Mouse (Mus musculus): ENCODE data around the gene Acadvl.

The Acadvl gene

DNA sequence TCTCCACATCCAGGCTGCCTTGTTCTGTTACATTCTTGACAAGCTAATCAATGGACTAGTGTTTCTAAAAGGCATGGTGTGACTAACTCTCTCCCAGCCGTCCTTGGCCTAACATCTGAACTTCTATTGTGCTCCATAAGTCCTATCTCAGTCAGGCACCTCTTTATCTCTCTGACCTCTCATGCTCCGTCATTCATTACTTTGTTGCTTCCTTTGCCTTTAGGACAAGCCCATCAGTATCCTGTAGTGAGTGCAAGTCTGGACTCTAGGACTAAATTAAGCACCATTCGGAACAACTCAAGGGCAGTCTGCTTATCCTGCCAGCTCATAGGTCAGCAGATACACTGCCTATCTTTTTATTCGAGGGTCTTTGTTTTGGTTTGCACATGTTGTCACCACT is 38.9 kb downstream of the Acadvl start:
- no peak for DNase-seq

DNA sequence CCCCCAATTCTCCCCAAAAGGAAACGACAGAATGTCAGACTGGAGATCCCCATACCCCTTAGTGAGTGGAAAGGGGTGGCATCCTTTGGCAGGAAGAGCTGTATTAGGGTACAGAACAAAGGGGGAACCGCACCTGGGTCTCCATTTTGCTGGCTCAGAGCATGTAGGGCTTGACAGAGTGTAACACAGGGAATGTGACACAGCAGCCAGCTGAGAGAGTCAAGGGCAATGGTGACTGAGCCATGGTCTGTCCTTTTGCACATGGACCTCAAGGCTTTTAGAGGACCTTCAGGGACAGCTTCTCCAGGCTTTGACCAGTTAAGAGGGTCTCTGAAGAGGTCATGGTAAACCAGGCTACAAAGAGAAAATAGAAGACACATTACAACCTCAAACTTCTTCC is 40.3 kb downstream of the Acadvl start:
- no peak for DNase-seq

DNA sequence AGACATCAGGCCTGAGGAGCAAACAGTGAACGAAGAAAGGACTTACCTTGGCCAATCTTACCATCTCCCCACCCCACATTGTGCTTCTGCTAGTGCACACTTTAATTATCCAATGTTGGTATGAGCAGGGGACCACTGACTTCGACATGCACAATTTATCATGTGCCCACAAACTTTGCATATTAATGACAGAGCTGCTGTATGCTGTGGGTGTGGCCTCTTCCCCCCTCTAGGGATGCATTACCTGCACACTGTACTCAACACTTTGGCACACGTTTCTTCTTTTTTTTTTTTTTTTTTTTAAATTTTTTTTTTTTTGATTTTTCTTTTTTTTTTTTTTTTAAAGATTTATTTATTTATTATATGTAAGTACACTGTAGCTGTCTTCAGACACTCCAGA is 44.4 kb downstream of the Acadvl start:
- no peak for DNase-seq

DNA sequence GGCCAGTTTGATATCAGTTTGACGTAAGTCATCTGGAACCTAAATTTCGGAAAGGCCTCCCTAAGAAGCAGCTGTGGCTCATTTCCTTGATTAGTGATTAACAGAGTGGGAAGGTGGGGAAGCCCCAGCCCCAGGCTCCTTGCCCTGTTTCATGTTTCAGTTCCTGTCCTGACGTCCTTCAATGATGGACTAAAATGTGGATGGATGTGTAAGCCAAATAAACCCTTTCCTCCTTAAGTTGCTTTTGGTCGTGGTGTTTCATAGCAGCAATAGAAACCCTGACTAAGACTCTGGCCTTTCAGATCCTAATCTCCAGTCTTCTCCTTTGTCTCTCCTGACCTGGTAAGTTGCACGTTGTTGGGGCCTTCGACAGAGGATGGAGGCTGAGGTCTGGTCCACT is 45.0 kb downstream of the Acadvl start:
- DNase-seq = no peak

DNA sequence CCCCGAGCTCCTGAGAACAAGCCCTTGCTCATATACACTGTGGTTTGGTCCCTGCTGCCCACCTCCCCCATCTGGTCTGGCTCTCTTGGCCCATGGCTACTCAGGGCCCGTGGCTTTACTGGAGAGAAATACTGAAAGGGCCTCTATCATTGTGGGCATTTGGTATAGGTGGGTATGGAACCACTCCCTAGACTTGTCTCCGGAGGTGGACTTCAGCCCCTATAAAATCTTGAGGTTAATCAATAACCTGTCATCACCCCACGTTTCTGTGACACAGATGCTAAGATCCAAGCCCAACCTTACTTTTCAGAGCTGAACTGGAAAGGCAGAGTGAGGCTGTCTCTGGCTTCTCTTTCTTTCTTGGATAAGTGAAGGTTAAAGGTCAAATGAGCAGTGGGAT is 46.4 kb downstream of the Acadvl start:
- DNase-seq = no peak

DNA sequence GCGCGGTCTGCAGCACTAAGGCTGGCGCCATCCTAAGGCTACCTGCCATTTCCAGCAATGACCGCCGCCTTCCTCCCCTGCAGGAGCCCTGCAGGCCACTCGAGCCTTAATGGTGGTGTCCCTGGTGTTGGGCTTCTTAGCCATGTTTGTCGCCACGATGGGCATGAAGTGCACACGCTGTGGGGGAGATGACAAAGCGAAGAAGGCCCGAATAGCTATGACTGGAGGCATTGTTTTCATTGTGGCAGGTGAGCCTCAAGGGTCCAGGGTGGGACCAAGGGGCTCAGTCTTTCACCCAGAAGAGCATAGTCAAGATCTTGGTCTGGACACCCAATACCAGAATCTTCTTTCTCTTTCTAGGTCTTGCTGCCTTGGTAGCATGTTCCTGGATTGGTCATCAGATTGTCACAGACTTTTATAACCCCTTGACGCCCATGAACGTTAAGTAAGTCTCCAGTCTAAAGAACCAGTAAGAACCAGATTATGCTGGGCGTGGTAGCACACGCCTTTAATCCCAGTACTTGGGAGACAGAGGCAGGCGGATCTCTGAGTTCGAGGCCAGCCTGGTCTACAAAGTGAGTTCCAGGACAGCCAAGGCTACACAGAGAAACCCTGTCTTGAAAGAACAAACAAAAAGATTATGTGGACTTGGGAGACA is 48.2 kb downstream of the Acadvl start:
- DNase-seq = no peak

DNA sequence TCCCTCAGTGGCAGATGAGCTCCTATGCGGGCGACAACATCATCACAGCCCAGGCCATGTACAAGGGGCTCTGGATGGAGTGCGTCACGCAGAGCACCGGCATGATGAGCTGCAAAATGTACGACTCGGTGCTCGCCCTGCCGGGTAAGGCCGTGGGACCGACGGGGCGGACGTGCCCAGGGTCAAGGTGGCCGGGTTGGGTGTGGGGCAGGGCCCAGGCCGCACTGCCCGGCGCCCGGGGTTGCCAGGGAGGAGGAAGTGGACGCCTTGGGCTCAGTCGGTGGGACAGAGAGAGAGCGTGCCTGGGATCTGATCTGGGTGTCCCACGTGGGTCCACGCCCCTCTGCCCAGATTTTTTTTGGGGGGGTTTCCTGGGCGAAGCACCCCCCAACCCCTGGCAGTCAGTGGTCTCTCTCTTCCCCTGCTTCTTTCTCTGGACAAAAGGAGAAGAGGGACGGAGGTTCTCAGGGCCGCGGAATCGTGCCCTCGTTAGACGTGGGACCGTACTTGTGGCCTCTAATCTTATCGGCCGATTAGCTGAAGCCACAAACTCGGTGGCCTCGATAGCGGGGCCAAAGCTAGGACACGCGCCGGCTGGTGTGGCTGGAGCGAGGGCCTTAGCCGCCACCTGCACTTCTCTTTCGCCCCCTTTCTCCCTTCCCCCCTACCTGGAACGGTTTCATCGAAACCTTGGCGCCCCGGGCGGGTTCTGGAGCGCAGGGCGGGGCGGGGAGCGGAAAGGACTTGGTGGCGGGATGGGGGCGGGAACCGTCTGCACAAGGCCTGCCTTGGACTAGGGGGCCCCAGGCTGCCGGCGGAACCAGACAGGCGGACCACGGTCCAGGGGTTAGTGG is 49.0 kb downstream of the Acadvl start:
- no peak for DNase-seq

DNA sequence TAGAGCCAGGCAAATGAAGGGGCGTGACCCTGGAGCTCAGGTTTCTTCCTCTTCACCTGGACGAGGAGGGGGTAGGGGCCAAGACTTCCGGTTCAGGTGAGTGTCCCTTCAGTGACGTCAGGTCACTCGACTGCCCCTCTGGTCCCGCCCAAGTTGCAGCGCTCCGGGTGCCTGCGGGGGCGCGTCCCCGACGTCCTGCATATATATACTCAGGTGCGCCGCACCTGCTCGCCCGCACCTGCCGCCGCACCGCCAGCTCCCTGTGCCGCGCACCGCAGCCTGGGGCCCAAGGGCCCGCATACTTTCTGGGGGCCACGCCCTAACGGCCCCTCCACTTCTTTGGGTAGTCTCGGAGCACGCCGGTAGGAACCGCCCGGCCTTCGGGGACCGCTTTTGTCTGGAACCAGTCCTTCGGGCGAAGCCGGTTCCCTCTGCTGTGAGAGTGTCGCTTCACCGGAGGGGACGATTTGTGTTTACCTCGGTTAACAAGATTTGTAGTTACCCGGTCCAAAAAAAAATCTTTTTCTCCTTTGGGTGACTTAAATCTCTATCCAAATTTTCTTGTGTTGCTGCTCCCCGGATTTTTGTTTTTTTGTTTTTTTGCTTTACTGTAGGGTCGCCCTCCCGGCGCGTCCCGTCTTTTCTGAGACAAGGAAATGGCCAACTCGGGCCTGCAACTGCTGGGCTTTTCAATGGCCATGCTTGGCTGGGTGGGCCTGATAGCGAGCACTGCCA is 49.8 kb downstream of the Acadvl start:
- DNase-seq = no peak

DNA sequence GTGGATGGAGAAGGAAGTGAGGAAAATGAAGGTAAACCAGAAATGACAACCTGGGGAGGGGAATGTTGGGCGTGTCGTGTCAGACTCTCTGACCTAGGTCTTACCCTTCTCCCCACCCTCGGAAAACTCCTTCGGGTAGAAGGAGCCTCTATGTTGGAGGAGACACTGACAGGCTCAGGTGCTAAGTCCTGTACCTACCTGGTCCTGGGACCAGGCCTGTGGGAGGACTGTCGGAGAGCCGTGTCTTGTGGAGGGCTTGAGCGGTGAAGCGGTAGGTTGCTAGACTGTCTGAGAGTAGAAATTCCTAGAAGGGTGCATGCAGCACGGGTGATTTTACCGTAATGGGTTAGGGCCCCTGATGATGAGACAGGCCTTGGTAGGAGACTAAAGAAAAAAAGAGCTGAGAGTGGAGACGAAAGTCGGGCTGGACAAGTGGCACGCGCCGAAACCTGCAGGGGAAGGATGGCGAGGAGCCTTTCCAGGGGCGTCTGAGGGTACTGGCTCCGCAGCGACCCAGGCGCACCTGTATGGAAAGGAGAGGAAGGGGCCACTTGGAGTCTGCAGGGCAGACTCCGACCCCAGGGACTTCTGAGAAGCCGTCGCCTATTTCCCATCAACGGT is 50.5 kb downstream of the Acadvl start, which contains the start of gene Cldn7:
TSS of gene Cldn7 (plus strand) at position 130 of the 621 bp plus-strand sequence.
- DNase-seq = no peak

DNA sequence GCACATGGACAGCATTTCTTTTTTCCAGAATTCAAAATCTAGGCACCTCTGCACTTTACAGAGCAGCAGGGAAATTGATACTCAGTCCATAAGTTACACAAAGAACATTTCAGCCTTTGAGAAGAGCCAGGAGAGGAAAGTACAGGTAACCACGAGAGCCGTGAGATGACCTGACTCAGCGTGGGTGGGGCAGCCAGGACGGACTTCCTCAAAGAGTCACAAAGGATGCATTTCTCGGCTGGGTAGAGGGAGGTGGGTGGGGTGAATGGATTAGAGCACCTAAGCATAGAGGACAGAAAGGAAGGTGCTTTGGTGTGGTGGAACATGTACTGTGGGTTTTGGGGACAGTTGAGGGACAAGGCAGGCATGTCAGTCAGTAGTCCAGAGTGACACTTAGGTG is 53.4 kb downstream of the Acadvl start:
- DNase-seq = no peak

DNA sequence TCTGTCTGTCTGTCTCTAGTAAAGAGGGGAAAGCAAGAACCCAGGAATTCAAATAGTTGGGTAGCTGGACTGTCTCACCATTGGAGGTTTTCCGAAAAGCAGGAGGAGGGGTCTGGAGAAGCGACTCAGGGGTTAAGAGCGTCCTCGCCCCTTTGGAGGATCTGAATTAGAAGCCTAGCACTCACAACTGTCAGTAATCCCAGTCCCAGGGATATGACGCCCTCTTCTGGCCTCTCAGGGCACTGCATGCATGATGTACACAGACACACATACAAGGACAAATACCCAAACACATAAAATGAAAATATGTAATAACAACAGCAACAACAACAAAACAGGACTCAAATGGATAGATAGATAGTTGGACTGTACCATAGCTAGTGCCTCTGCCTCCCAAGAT is 54.6 kb downstream of the Acadvl start:
- DNase-seq = no peak
